Mouse (Mus musculus) forebrain, embryonic 10.5 days (tissue): ENCODE results near the gene Galk2. TPM values are rescaled to one million over a fixed set of nuclear protein-coding genes. Genes with fewer than 3 reads are reported as not detected.

Experiments used
- DNase-seq: peaks from one replicate; pipeline ENCODE4 v3.0.0-alpha.2; 2017; ENCODE audit warnings: low spot score; ENCODE audit errors: extremely low spot score
- H3K27ac ChIP-seq: fragments of 300-500 bp; sonication (generic); 2 replicates; pipeline ENCODE4 v1.5.1; 2016; ENCODE audit warnings: mild to moderate bottlenecking
- H3K27me3 ChIP-seq: fragments of 300-500 bp; sonication (generic); 2 replicates; pipeline ENCODE4 v1.6.1; 2016; ENCODE audit warnings: mild to moderate bottlenecking; ENCODE audit not compliant: poor library complexity, severe bottlenecking
- H3K36me3 ChIP-seq: fragments of 300-500 bp; sonication (generic); replicated peaks from 2 replicates; pipeline ENCODE4 v1.6.1; 2016; ENCODE audit warnings: mild to moderate bottlenecking, moderate library complexity
- H3K4me1 ChIP-seq: fragments of 300-500 bp; sonication (generic); 2 replicates; pipeline ENCODE4 v1.6.1; 2016
- H3K4me3 ChIP-seq: fragments of 300-500 bp; sonication (generic); 2 replicates; pipeline ENCODE4 v1.5.1; 2016; ENCODE audit warnings: mild to moderate bottlenecking, moderate library complexity
- H3K9me3 ChIP-seq: fragments of 300-500 bp; sonication (generic); 2 replicates; pipeline ENCODE4 v1.6.1; 2016; ENCODE audit warnings: mild to moderate bottlenecking, moderate library complexity
- WGBS: fragments of 180-500 bp; shearing (Covaris S2); methylation state at CpG from one replicate; pipeline ENCODE4 v1.1.7; 2016; 5-methylcytosine and 5-hydroxymethylcytosine counted together
- polyA plus RNA-seq: library from polyadenylated mRNA; unstranded; fragments of >200 nt; fragmentation: Nextera tagmentation; extraction: Ambion mirVana; gene quantifications from 2 replicates; pipeline ENCODE4 v1.2.1, GENCODE M21; 2016

The Galk2 gene
- 29.1 and 31.2 TPM in 2 replicates for polyA plus RNA-seq

DNA sequence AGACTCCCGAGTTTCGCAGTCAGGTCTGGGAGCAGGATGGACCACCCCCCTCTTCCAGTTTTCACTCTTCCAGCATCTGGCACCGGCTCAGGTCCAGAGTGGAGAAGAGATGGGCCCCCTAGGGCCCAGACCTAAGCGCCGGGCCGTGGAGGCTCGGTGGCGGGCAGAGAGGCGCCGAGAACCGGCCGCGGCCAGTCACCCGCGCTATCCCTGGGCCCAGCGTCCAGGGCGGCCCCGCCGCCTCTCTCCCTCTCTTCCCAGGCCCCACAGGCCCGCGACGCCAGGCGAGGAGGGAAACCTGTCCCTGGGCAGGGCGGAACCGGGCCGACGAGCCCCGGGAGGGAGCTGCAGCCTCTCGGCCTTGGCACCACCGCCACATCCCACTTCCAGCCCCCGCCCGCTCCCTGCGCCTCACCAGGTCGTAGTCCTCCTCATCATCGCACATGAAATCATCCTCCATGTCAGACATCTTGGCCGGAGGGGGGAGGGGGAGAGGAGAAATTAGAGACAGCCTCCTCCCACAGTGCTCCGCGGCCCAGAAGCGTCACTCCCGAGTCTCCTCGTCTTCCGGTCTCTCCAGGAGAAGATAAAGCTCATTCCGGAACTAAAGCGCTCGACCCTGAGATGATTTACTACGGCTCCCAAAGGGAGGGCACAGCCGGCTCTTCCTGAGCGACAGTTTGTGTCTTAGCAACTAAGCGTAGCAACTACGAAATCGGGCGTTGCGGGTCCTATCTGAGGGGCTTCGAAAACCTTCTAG is at the start of gene Galk2, which contains the start of gene Cops2:
Galk2 (plus strand) TSS at position 589 of the 760 bp plus-strand sequence.
Cops2 (minus strand) TSS at position 619 of the 760 bp plus-strand sequence.
- peaks cover 27% of the 10 kb centered on the region for H3K4me1 ChIP-seq
- H3K36me3 ChIP-seq: no peaks in the 10 kb centered on the region
- H3K27ac ChIP-seq: peak within 1 kb of the TSS; percentile 97
- under 1% methylated on average over 52 of the region's 54 CpGs for WGBS
- peak; percentile 91 for DNase-seq
- H3K27me3 ChIP-seq: no peaks in the 10 kb centered on the region
- H3K4me3 ChIP-seq: peak within 1 kb of the TSS; percentile 96
- no peaks in the 10 kb centered on the region for H3K9me3 ChIP-seq

DNA sequence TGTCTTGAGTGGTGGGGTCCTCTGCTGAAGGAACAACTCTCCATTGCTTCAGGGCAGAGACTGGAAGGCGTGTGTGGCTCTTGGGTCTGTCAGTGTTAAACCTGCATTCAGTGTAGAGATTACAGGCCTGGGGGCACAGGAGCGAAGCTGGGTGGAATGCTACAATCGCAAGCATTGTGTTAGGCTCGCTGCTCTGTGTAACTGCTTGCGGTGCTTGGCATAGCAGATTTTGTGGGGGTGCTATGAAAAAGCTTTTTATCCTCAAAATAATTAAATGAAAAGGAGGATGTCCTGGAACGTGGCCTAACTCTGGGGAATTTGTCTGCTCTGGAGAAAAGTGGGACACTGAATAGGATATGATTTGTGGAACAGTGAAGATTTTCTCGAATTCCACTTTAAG is 49.4 kb upstream of the Galk2 start:
- Histone ChIP-seq H3K4me1 (peaks cover 5% of the 10 kb centered on the region; the same call in 1 of the 2 replicates), H3K9me3 (peaks cover 9% of the 10 kb centered on the region; the same call in 1 of the 2 replicates), H3K4me3 (no peak overlapping the region), H3K36me3 (no peaks in the 10 kb centered on the region), H3K27ac (no peak overlapping the region), H3K27me3 (no peaks in the 10 kb centered on the region)
- WGBS: 66% methylated on average over 7 of the region's 7 CpGs
- DNase-seq: no peak

DNA sequence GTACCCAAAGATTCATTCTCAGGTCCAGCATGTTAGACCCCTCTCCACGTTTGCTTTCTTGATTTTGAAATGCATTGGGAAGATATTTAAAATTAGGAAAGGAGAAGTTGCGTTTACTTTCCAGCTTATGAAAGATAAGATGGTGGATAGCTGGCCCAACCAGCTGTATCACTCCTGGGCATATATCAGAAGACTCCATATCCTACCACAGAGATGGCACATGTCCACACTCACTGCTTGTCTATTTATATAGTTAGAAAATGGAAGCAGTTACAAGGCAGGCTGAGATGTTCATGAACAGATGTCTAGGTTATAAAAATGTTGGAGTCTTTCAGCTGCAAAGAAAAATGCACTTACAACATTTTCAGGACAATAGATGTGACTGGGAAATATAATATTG is 47.6 kb upstream of the Galk2 start:
- Histone ChIP-seq H3K9me3 (peaks cover 3% of the 10 kb centered on the region; the same call in 1 of the 2 replicates), H3K4me3 (no peak overlapping the region), H3K27me3 (no peaks in the 10 kb centered on the region), H3K36me3 (no peaks in the 10 kb centered on the region), H3K4me1 (peaks cover 5% of the 10 kb centered on the region; the same call in 1 of the 2 replicates), H3K27ac (no peak overlapping the region)
- no peak for DNase-seq
- 83% methylated on average over 2 of the region's 2 CpGs for WGBS

DNA sequence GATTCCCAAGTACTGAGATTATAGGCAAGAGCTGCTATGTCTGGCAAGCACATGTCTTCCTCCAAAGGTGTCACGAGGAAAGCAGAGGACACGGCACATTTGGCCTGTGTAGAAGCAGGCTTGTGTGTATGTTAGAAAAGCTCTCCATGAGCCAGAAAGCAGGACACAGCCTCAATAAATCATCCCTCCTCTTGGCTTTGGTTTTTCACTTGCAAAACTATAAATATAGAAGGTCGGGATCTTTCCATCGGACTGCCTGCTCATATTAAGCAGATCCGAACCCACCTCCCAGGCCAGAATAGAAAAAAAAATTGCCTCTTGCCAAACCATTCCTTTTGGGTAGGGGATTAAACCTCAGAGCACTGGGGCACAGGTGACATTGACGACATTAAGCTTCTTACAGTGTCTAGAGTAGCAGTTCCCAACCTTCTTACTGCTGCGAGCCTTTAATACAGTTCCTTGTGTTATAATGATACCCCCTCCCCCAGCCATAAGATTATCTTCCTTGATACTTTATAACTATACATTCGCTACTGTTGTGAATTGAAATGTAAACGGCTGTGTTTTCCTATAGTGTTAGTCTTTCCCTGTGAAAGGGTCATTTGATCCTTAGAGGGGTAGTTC is 44.8 kb upstream of the Galk2 start:
- H3K36me3 ChIP-seq: no peaks in the 10 kb centered on the region
- DNase-seq: no peak
- WGBS: 80% methylated on average over 9 of the region's 9 CpGs
- peaks cover 5% of the 10 kb centered on the region; the same call in 1 of the 2 replicates for H3K4me1 ChIP-seq
- H3K27me3 ChIP-seq: no peaks in the 10 kb centered on the region
- H3K4me3 ChIP-seq: no peak overlapping the region
- no peak overlapping the region for H3K27ac ChIP-seq
- no peaks in the 10 kb centered on the region for H3K9me3 ChIP-seq

DNA sequence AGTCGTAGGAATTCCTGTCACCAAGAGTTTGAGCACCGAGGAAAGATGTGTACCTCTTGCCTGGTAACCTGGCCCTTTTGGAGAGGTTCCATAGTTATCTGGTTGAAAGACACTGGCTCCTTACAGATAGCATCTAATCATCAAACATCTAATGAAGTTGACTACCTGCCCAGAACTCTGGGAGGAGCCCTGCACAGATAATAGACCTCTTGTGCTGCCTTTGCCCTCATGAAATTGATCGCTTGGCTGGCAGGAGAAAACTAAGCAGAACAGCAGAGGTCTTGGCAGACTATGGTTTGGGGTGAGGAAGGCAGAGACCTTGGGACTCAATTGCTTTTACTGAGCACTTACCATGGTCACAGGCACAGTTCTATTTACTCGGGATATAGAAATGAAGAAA is 38.5 kb upstream of the Galk2 start:
- Histone ChIP-seq H3K9me3 (no peaks in the 10 kb centered on the region), H3K4me3 (no peak overlapping the region), H3K27ac (no peak overlapping the region), H3K4me1 (no peaks in the 10 kb centered on the region), H3K27me3 (no peaks in the 10 kb centered on the region), H3K36me3 (no peaks in the 10 kb centered on the region)
- WGBS: 88% methylated on average over 4 of the region's 4 CpGs
- DNase-seq: no peak

DNA sequence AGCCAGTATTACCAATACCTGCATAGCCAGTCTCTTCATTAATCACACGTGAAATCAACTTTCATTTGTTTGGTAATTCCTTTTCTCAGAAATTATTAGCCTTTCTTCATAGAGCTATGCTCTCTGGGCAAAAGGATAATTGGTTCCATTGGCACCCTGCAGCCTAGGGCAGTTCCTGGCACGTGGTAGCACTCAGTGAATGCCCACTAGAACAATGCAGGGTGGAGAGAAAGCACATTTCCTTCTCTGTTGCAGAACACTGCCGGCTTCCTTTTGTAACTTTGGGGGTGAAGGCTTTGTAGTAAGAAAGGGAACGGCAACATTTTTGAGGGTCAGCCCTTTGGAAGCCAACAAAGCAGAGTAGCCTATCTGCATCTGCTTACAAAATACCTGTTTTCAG is 32.7 kb upstream of the Galk2 start:
- peaks cover 25% of the 10 kb centered on the region for H3K36me3 ChIP-seq
- no peaks in the 10 kb centered on the region for H3K9me3 ChIP-seq
- no peak overlapping the region for H3K27ac ChIP-seq
- WGBS: 53% methylated on average over 4 of the region's 4 CpGs
- H3K4me1 ChIP-seq: 0 out of 2 replicates have a peak, but pooled peaks cover 3% of the 10 kb centered on the region
- no peak for DNase-seq
- H3K27me3 ChIP-seq: no peaks in the 10 kb centered on the region
- H3K4me3 ChIP-seq: no peak overlapping the region

DNA sequence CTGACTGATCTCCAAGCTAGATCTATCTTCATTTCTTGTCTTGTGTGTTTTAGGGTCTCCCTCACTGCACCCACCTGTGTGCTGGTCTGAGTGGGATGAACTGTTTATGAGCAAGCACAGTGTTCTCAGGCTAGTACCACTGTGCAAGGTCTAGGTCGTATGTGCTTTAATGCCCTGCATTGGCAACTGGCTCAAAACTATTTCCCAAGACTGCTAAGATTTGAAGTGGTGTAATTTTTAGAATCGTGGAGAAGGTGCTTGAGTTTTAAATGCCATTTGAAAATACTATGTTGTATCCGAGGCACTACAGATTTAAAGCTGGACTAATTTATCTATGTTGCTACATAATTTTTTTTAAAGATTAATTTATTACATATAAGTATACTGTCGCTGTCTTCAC is 31.0 kb upstream of the Galk2 start:
- Histone ChIP-seq H3K9me3 (no peaks in the 10 kb centered on the region), H3K4me3 (no peak overlapping the region), H3K4me1 (0 out of 2 replicates have a peak, but pooled peaks cover 3% of the 10 kb centered on the region), H3K36me3 (peaks cover 40% of the 10 kb centered on the region), H3K27me3 (no peaks in the 10 kb centered on the region), H3K27ac (no peak overlapping the region)
- no peak for DNase-seq
- WGBS: 90% methylated on average over 4 of the region's 4 CpGs

DNA sequence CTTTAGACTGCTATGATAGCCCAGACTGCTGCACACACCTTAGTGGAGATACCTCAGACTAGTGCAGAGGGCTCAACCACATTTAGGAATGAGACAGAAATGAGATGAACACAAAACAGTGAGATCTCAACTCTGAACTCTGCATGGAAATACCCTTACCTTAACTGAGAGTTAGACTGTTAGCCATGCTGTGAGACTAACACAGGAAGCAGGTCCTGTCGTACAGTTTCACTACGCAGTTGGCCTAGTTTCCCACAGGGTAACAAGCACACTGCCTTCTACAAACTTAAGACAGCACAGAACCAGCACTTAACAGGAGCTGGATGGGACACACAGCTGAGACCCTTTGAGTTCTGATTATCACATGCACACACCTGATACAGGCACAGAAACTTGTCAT is 29.0 kb upstream of the Galk2 start:
- peaks cover 61% of the 10 kb centered on the region for H3K36me3 ChIP-seq
- no peak overlapping the region for H3K27ac ChIP-seq
- no peaks in the 10 kb centered on the region for H3K27me3 ChIP-seq
- no peak overlapping the region for H3K4me3 ChIP-seq
- H3K4me1 ChIP-seq: 0 out of 2 replicates have a peak, but pooled peaks cover 3% of the 10 kb centered on the region
- 95% methylated on average over 2 of the region's 2 CpGs for WGBS
- no peaks in the 10 kb centered on the region for H3K9me3 ChIP-seq
- DNase-seq: no peak

DNA sequence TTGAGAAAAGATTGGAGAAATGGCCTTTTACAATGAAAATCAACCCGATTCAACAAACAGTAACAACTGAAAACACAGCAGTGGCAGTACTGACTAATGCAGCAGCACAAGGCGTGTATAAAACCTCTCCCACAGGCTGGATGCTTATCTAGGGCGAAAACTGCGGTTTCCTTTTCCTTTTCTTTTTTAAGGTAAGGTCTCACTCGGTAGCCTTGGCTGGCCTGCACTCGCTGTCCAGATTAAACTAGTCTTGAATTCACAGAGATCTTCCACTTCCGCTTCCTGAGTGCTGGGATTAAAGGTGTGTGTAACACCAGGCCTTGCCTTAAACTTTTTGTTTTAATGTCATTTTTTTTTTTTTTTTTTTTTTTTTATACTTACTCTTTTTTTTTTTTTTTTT is 20.8 kb upstream of the Galk2 start:
- Histone ChIP-seq H3K27ac (no peak overlapping the region), H3K27me3 (no peaks in the 10 kb centered on the region), H3K4me3 (no peak overlapping the region), H3K4me1 (no peaks in the 10 kb centered on the region), H3K9me3 (no peaks in the 10 kb centered on the region), H3K36me3 (peaks cover 90% of the 10 kb centered on the region)
- DNase-seq: no peak
- WGBS: 95% methylated on average over 7 of the region's 7 CpGs

DNA sequence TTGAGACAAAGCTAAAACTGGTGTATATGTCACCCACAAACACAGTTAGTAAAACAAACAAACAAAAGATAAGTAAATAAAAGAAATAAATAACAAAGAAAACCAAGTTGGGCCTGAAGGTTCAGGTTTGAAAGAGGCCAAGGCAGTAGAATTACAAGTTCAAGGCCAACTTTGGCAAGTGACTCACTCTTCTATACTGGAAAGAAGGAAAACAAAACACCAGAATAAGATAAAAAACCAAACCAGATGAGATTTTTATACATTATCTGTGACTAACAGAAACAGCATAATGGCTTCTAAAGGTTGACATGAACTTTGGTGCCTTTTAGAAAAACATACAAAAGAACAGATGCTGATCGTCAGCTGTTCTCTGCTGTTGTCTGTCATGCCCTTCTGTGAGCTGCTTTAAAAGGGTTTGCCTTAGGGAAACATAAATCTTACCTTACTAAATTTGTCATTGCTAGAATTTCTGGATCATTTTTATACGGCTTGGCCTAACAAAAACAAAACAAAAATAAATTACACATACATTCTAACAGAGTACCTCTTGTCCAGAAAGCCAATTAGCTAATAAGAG is 20.1 kb upstream of the Galk2 start:
- H3K27me3 ChIP-seq: no peaks in the 10 kb centered on the region
- no peak for DNase-seq
- H3K4me1 ChIP-seq: no peaks in the 10 kb centered on the region
- peaks cover 90% of the 10 kb centered on the region for H3K36me3 ChIP-seq
- no peaks in the 10 kb centered on the region for H3K9me3 ChIP-seq
- H3K4me3 ChIP-seq: no peak overlapping the region
- 87% methylated on average over 2 of the region's 2 CpGs for WGBS
- H3K27ac ChIP-seq: no peak overlapping the region

DNA sequence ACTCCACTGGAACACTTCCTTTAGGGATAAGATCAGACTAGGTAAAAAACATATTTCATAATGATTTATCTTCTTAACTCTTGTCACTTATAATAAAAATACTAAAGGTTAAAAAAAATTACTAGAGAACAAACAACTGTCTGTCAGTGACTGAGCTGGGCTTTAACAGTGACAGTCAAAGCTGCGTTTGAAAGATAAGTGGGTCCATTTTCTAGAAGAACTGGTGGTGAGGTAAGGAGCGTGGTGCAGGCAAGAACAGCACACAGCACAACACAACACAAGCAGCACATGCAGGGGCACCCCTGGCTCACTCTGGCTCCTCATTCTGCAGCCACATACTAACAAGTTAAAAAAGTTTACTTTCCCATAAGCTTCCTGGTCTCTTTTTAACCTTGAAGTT is 7.7 kb upstream of the Galk2 start:
- no peaks in the 10 kb centered on the region for H3K27me3 ChIP-seq
- H3K27ac ChIP-seq: no peak overlapping the region
- H3K36me3 ChIP-seq: peaks cover 33% of the 10 kb centered on the region
- H3K9me3 ChIP-seq: no peaks in the 10 kb centered on the region
- H3K4me1 ChIP-seq: peaks cover 4% of the 10 kb centered on the region; the same call in 1 of the 2 replicates
- no peak for DNase-seq
- 85% methylated on average over 2 of the region's 2 CpGs for WGBS
- no peak overlapping the region for H3K4me3 ChIP-seq

DNA sequence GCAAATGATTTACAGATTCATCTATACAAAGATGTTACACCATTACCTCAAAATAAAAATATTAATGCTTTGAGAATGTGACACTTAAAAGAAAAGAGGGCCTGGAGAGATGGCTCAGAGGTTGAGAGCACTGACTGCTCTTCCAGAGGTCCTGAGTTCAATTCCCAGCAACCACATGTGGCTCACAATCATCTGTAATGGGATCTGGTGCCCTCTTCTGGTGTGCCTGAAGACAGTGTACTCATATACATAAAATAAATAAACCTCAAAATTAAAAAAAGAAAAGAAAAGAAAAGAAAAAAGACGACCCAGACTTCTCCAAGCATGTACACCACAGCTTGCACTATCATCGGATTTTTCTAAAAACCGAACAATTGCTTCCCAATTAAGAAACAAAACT is 1.2 kb upstream of the Galk2 start:
- Histone ChIP-seq H3K4me1 (peaks cover 27% of the 10 kb centered on the region), H3K27ac (no peak overlapping the region), H3K4me3 (peak overlapping the region; percentile 96), H3K36me3 (no peaks in the 10 kb centered on the region), H3K27me3 (no peaks in the 10 kb centered on the region), H3K9me3 (no peaks in the 10 kb centered on the region)
- WGBS: 46% methylated on average over 3 of the region's 3 CpGs
- no peak for DNase-seq

DNA sequence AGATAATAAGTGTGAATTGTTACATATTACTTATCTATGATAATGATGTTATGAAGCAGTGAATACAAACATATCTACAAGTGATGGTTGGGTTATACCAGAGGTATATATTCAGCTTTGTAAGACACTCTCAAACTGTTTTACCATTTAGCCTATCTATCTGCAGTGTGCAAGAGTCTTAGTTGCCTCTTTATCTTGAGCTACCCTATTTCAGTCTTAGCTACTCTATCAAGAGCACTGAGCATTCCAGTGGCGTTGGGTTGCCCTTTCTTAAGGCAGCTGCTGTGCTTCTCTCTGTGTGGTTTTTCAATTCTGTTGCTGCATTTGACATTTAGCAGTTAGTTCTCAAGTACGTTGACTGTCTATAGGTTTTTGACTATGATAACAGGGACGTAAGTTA is 4.9 kb downstream of the Galk2 start:
- Histone ChIP-seq H3K4me3 (no peak overlapping the region), H3K9me3 (no peaks in the 10 kb centered on the region), H3K27ac (no peak overlapping the region), H3K27me3 (no peaks in the 10 kb centered on the region), H3K36me3 (no peaks in the 10 kb centered on the region), H3K4me1 (peaks cover 22% of the 10 kb centered on the region)
- DNase-seq: no peak
- 83% methylated on average over 3 of the region's 3 CpGs for WGBS
